Mouse (Mus musculus) olfactory bulb, adult 2 months (tissue): ENCODE measurements around the gene Rnase12.

Source experiments
- CTCF ChIP-seq: fragments of 200-500 bp; IDR thresholded peaks from 2 replicates; pipeline ENCODE4 v1.5.1; 2012; ENCODE audit warnings: low read depth, mild to moderate bottlenecking, low read length, moderate library complexity; ENCODE audit not compliant: insufficient read depth
- POLR2A ChIP-seq: fragments of 200-500 bp; IDR thresholded peaks from 2 replicates; pipeline ENCODE4 v1.6.1; 2012; ENCODE audit warnings: mild to moderate bottlenecking, low read depth, low read length, moderate library complexity; ENCODE audit not compliant: insufficient read depth

GRCm38 (mm10) chr14:51087762-51088161 lies 30.3 kb upstream of the Rnase12 start:
- TF ChIP-seq CTCF: no peak
- no peak for TF ChIP-seq POLR2A
